Mouse (Mus musculus) kidney, adult 2 months (tissue): ENCODE data around the gene Dlg2.

ENCODE experiments used
- CTCF ChIP-seq: fragments of 200-500 bp; conservative IDR thresholded peaks from 2 replicates; pipeline ENCODE4 v1.5.1; 2011; ENCODE audit warnings: low read depth, mild to moderate bottlenecking, control low read depth, low read length, moderate library complexity, mixed read lengths; ENCODE audit not compliant: insufficient read depth, insufficient read length
- POLR2A ChIP-seq: fragments of 200-500 bp; IDR thresholded peaks from one replicate; pipeline ENCODE4 v1.6.1; 2011; ENCODE audit warnings: low read depth, low read length, control low read depth

- TF ChIP-seq CTCF (no peak), POLR2A (no peak)
Observed at GRCm38 (mm10) chr7:90843345-90844293, 367.1 kb downstream of the Dlg2 start.
